Mouse (Mus musculus): ENCODE results near the gene Noc2l.

GRCm38 (mm10) chr4:156235808-156236533 lies at the start of gene Noc2l:
- TF ChIP-seq GATA1 (IDR thresholded peaks at IDR 0.05; ENCODE audit: low read length) (no peak), TAL1 (IDR thresholded peaks at IDR 0.05; ENCODE audit: low read length) (no peak)
